Mouse (Mus musculus) hindlimb bud, embryonic 11.5 days (tissue): ENCODE measurements around the gene AL731706.2.
"Not testable (repeated sequence)": the region's sequence is repeated elsewhere in the genome, so short reads cannot be mapped to it uniquely, and the experiment has no call there.

Source experiments
- DNase-seq: peaks from one replicate; pipeline ENCODE4 v3.0.0-alpha.2; 2012; ENCODE audit warnings: low read depth, low spot score; ENCODE audit errors: extremely low spot score

Gene AL731706.2

GRCm38 (mm10) chr2:136885579-136885978, at the start of gene AL731706.2:
Gene AL731706.2 (minus strand): TSS chr2:136885679.
- DNase-seq = no peak

GRCm38 (mm10) chr2:136921003-136921408, 35.5 kb upstream of the AL731706.2 start:
- no peak for DNase-seq

- DNase-seq = no peak
Measured at GRCm38 (mm10) chr2:136920257-136920993, 34.9 kb upstream of the AL731706.2 start.

GRCm38 (mm10) chr2:136919433-136919832, 34.0 kb upstream of the AL731706.2 start:
- no peak for DNase-seq

GRCm38 (mm10) chr2:136914334-136914902, 28.9 kb upstream of the AL731706.2 start:
- no peak for DNase-seq

- no peak for DNase-seq
Measured at GRCm38 (mm10) chr2:136913021-136913420, 27.5 kb upstream of the AL731706.2 start.

- DNase-seq = no peak
Measured at GRCm38 (mm10) chr2:136911958-136912411, 26.5 kb upstream of the AL731706.2 start.

GRCm38 (mm10) chr2:136909298-136909697, 23.8 kb upstream of the AL731706.2 start:
- no peak for DNase-seq

- DNase-seq = no peak
Measured at GRCm38 (mm10) chr2:136908596-136908995, 23.1 kb upstream of the AL731706.2 start.

GRCm38 (mm10) chr2:136896131-136896530, 10.7 kb upstream of the AL731706.2 start:
- no peak for DNase-seq

GRCm38 (mm10) chr2:136894494-136894893, 9.0 kb upstream of the AL731706.2 start:
- DNase-seq = no peak

GRCm38 (mm10) chr2:136891951-136892371, 6.5 kb upstream of the AL731706.2 start:
- peak; percentile 83 for DNase-seq

- peak; percentile 99 for DNase-seq
Measured at GRCm38 (mm10) chr2:136891068-136891950, 5.8 kb upstream of the AL731706.2 start, which contains the start of the genes Slx4ip, AL731706.1 and Mkks. Gene Slx4ip (plus strand): TSS chr2:136891218. Gene AL731706.1 (minus strand): TSS chr2:136891389. Gene Mkks (minus strand): TSS chr2:136891389.

GRCm38 (mm10) chr2:136890716-136891067, 5.2 kb upstream of the AL731706.2 start:
- DNase-seq = not testable (repeated sequence)

GRCm38 (mm10) chr2:136886846-136887245, 1.4 kb upstream of the AL731706.2 start:
- no peak for DNase-seq

GRCm38 (mm10) chr2:136854543-136855388, 30.7 kb downstream of the AL731706.2 start:
- DNase-seq = no peak

GRCm38 (mm10) chr2:136850366-136850765, 35.1 kb downstream of the AL731706.2 start:
- DNase-seq = no peak

GRCm38 (mm10) chr2:136837994-136838393, 47.5 kb downstream of the AL731706.2 start:
- no peak for DNase-seq

GRCm38 (mm10) chr2:136835882-136836281, 49.6 kb downstream of the AL731706.2 start:
- no peak for DNase-seq
